Mouse (Mus musculus) cerebellum, adult 11 months (tissue): ENCODE data around the gene Mab21l1.

ENCODE experiments used
- DNase-seq: peaks from one replicate; pipeline ENCODE4 v3.0.0; 2022

Gene Mab21l1

GRCm38 (mm10) chr3:55780120-55781070 lies 1.9 kb upstream of the Mab21l1 start:
- DNase-seq: peak; percentile 65

GRCm38 (mm10) chr3:55781429-55782055 lies 768 bp upstream of the Mab21l1 start:
- DNase-seq: peak; percentile 29

- DNase-seq: no peak
Observed at GRCm38 (mm10) chr3:55782771-55783170, 461 bp downstream of the Mab21l1 start.

- DNase-seq: peak; percentile 57
Observed at GRCm38 (mm10) chr3:55783171-55784081, 1.1 kb downstream of the Mab21l1 start.

GRCm38 (mm10) chr3:55784101-55784500 lies 1.8 kb downstream of the Mab21l1 start:
- no peak for DNase-seq

GRCm38 (mm10) chr3:55785266-55785980 lies 3.1 kb downstream of the Mab21l1 start:
- no peak for DNase-seq

GRCm38 (mm10) chr3:55785981-55786725 lies 3.8 kb downstream of the Mab21l1 start:
- peak; percentile 18 for DNase-seq

- peak; percentile 31 for DNase-seq
Observed at GRCm38 (mm10) chr3:55786835-55787486, 4.7 kb downstream of the Mab21l1 start.

- peak; percentile 66 for DNase-seq
Observed at GRCm38 (mm10) chr3:55787487-55788213, 5.3 kb downstream of the Mab21l1 start.

- DNase-seq: no peak
Observed at GRCm38 (mm10) chr3:55788214-55788586, 5.9 kb downstream of the Mab21l1 start.

GRCm38 (mm10) chr3:55788621-55789201 lies 6.4 kb downstream of the Mab21l1 start:
- no peak for DNase-seq

GRCm38 (mm10) chr3:55789856-55790255 lies 7.5 kb downstream of the Mab21l1 start:
- DNase-seq: no peak

- no peak for DNase-seq
Observed at GRCm38 (mm10) chr3:55790609-55791008, 8.3 kb downstream of the Mab21l1 start.

GRCm38 (mm10) chr3:55792251-55792650 lies 9.9 kb downstream of the Mab21l1 start:
- DNase-seq: no peak

GRCm38 (mm10) chr3:55793842-55794575 lies 11.7 kb downstream of the Mab21l1 start:
- DNase-seq: peak; percentile 58

- no peak for DNase-seq
Observed at GRCm38 (mm10) chr3:55794768-55795167, 12.5 kb downstream of the Mab21l1 start.

GRCm38 (mm10) chr3:55814993-55815625 lies 32.8 kb downstream of the Mab21l1 start:
- no peak for DNase-seq

GRCm38 (mm10) chr3:55816096-55816495 lies 33.8 kb downstream of the Mab21l1 start:
- no peak for DNase-seq
